Mouse (Mus musculus) sigmoid colon, adult 10 weeks (tissue): ENCODE measurements around the gene Pramel5. TPM values are rescaled to one million over a fixed set of nuclear protein-coding genes. Genes with fewer than 3 reads are reported as not detected.

Source experiments
- polyA plus RNA-seq: library from polyadenylated mRNA; stranded (reverse); fragments of 350-450 nt; fragmentation: Illumina TruSeq; extraction: RNeasy Lipid Tissue Mini Kit (QIAGEN cat#74804); gene quantifications from one replicate; pipeline ENCODE4 v1.2.3, GENCODE M21; 2014; ENCODE audit warnings: low read depth, low replicate concordance

Pramel5 gene
- polyA plus RNA-seq = not detected

DNA sequence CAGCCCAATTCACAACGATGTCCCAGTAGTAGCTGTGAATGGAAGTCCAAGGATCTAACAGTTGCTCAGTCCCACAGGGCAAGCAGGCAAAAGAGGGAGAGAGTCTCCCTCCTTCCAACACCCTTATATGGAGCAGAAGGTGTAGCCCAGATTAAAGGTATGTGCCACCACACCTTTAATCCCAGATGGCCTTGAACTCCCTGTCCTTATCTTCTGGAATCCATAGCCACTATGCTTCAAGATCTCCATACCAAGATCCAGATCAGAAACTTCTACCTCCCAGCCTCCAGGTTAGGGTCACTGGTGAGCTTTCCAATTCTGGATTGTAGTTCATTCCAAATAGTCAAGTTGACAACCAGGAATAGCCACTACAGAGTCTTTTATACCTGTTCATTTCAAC lies at the start of gene Pramel5:
TSS of gene Pramel5 (minus strand) at position 101 of the 400 bp plus-strand sequence.

DNA sequence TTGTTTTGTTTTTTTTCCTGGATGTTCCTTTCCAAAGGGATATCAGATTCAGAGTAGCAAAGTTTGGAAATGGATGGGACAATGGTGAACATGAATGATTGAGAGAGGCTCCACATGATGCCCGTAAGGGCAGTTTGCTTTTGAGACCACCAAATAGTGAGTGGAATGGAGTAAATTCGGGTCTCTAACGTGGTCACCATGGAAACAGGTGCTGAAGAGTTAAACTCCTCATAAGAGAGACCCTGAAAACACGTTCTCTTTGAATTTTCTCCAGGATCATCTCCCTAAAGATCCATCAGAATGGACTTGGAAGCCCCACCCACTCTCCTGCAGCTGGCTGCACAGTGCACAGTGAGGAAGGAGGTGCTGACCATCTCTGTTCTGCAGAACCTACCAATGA lies 49.7 kb upstream of the Pramel5 start, which contains the start of gene Gm13128:
TSS of gene Gm13128 (plus strand) at position 301 of the 400 bp plus-strand sequence.

Other genes starting within 250 kb of the Pramel5 start
- not detected for gene Pramel4, start 221.4 kb downstream of the Pramel5 start, polyA plus RNA-seq
- not detected for gene Gm13102, start 174.0 kb downstream of the Pramel5 start, polyA plus RNA-seq
- gene Oog3, start 117.8 kb downstream of the Pramel5 start, polyA plus RNA-seq = not detected
- not detected for gene Oog2, start 89.8 kb downstream of the Pramel5 start, polyA plus RNA-seq
- not detected for gene C87977, start 67.2 kb downstream of the Pramel5 start, polyA plus RNA-seq
- gene Gm13128, start 49.8 kb upstream of the Pramel5 start, polyA plus RNA-seq = not detected
- gene Gm13119, start 77.5 kb upstream of the Pramel5 start, polyA plus RNA-seq = not detected
- not detected for gene Pramef20, start 97.4 kb upstream of the Pramel5 start, polyA plus RNA-seq
- not detected for gene Pramef12, start 128.0 kb upstream of the Pramel5 start, polyA plus RNA-seq
- not detected for gene 1700012P22Rik, start 158.3 kb upstream of the Pramel5 start, polyA plus RNA-seq
- not detected for gene Gm9944, start 172.8 kb upstream of the Pramel5 start, polyA plus RNA-seq
- gene Aadacl3, start 183.3 kb upstream of the Pramel5 start, polyA plus RNA-seq = not detected
- not detected for gene 9430007A20Rik, start 239.3 kb upstream of the Pramel5 start, polyA plus RNA-seq